Mouse (Mus musculus) liver, embryonic 11.5 days (tissue): Measurements from ENCODE around the gene 1600012H06Rik. TPM values are rescaled to one million over a fixed set of nuclear protein-coding genes. Genes with fewer than 3 reads are reported as not detected.
A peak's percentile ranks its signal among the peaks of the same experiment; 100 is the strongest.

Experiments used
- ATAC-seq: fragments of 200-750 bp; cut with Nextera tagmentation; replicated peaks from 2 replicates; pipeline ENCODE4 v1.8.0; 2017; ENCODE audit warnings: moderate number of reproducible peaks, mild to moderate bottlenecking, moderate TSS enrichment, moderate library complexity; ENCODE audit not compliant: low FRiP score
- DNase-seq: peaks from one replicate; pipeline ENCODE4 v3.0.0-alpha.2; 2017; ENCODE audit warnings: low spot score
- H3K27ac ChIP-seq: fragments of 300-500 bp; sonication (generic); 2 replicates; pipeline ENCODE4 v1.5.1; 2014; ENCODE audit warnings: mild to moderate bottlenecking, low read depth, low read length, control low read depth
- H3K27me3 ChIP-seq: fragments of 300-500 bp; sonication (generic); replicated peaks from 2 replicates; pipeline ENCODE4 v1.6.1; 2014; ENCODE audit warnings: low read length, mixed read lengths; ENCODE audit not compliant: control insufficient read depth, insufficient read depth
- H3K36me3 ChIP-seq: fragments of 300-500 bp; sonication (generic); 2 replicates; pipeline ENCODE4 v1.6.1; 2014; ENCODE audit warnings: mild to moderate bottlenecking, low read length, moderate library complexity, mixed read lengths; ENCODE audit not compliant: control insufficient read depth, insufficient read depth
- H3K4me1 ChIP-seq: fragments of 300-500 bp; sonication (generic); replicated peaks from 2 replicates; pipeline ENCODE4 v1.6.1; 2014; ENCODE audit warnings: low read length, mixed read lengths; ENCODE audit not compliant: control insufficient read depth, insufficient read depth
- H3K4me2 ChIP-seq: fragments of 300-500 bp; sonication (generic); 2 replicates; pipeline ENCODE4 v1.6.1; 2014; ENCODE audit warnings: mild to moderate bottlenecking, control low read depth, moderate library complexity
- H3K4me3 ChIP-seq: fragments of 300-500 bp; sonication (generic); 2 replicates; pipeline ENCODE4 v1.5.1; 2014; ENCODE audit warnings: low read depth, low read length, control low read depth
- H3K9ac ChIP-seq: fragments of 300-500 bp; sonication (generic); 2 replicates; pipeline ENCODE4 v1.6.1; 2014; ENCODE audit warnings: low read depth, low read length, control low read depth
- H3K9me3 ChIP-seq: fragments of 300-500 bp; sonication (generic); 2 replicates; pipeline ENCODE4 v1.6.1; 2016; ENCODE audit warnings: low read length, inconsistent platforms, mixed read lengths; ENCODE audit not compliant: control insufficient read depth
- WGBS: fragments of 180-500 bp; shearing (Covaris S2); extraction: QIAGEN DNeasy Blood & Tissue Kit; methylation state at CpG from one replicate; pipeline ENCODE4 v1.1.7; 2014; 5-methylcytosine and 5-hydroxymethylcytosine counted together
- polyA plus RNA-seq: library from polyadenylated mRNA; unstranded; fragments of >200 nt; fragmentation: Nextera tagmentation; extraction: Ambion mirVana; gene quantifications from 2 replicates; pipeline ENCODE4 v1.2.1, GENCODE M21; 2014

Gene 1600012H06Rik
- polyA plus RNA-seq, 1 experiment from 2014 or later = 19.9 TPM

GRCm38 (mm10) chr17:14910771-14911170, 32.2 kb upstream of the 1600012H06Rik start:
- H3K4me3 ChIP-seq = no peak overlapping the region
- H3K36me3 ChIP-seq = no peaks in the 10 kb centered on the region
- WGBS = 85% methylated on average over 5 of the region's 5 CpGs
- DNase-seq (no peak), ATAC-seq (no peak)
- no peak overlapping the region for H3K4me2 ChIP-seq
- no peaks in the 10 kb centered on the region for H3K9me3 ChIP-seq
- no peak overlapping the region for H3K9ac ChIP-seq
- H3K27ac ChIP-seq = no peak overlapping the region
- H3K27me3 ChIP-seq = no peaks in the 10 kb centered on the region
- no peaks in the 10 kb centered on the region for H3K4me1 ChIP-seq

GRCm38 (mm10) chr17:14912420-14912819, 30.6 kb upstream of the 1600012H06Rik start:
- Histone ChIP-seq H3K27ac (no peak overlapping the region), H3K9me3 (no peaks in the 10 kb centered on the region), H3K4me1 (no peaks in the 10 kb centered on the region), H3K27me3 (no peaks in the 10 kb centered on the region), H3K9ac (no peak overlapping the region), H3K4me3 (no peak overlapping the region), H3K4me2 (no peak overlapping the region), H3K36me3 (no peaks in the 10 kb centered on the region)
- no peak for ATAC-seq
- no peak for DNase-seq
- 48% methylated on average over 6 of the region's 6 CpGs for WGBS

- Histone ChIP-seq H3K9ac (no peak overlapping the region), H3K36me3 (no peaks in the 10 kb centered on the region), H3K4me1 (no peaks in the 10 kb centered on the region), H3K27ac (no peak overlapping the region), H3K9me3 (no peaks in the 10 kb centered on the region), H3K4me3 (no peak overlapping the region), H3K27me3 (no peaks in the 10 kb centered on the region), H3K4me2 (no peak overlapping the region)
- DNase-seq (no peak), ATAC-seq (no peak)
- WGBS = 89% methylated on average over 8 of the region's 8 CpGs
Measured at GRCm38 (mm10) chr17:14912981-14913380, 30.0 kb upstream of the 1600012H06Rik start.

- WGBS = 88% methylated on average over 4 of the region's 4 CpGs
- Histone ChIP-seq H3K9me3 (no peaks in the 10 kb centered on the region), H3K4me1 (no peaks in the 10 kb centered on the region), H3K27me3 (no peaks in the 10 kb centered on the region), H3K4me3 (no peak overlapping the region), H3K36me3 (no peaks in the 10 kb centered on the region), H3K9ac (no peak overlapping the region), H3K4me2 (no peak overlapping the region), H3K27ac (no peak overlapping the region)
- no peak for DNase-seq
- ATAC-seq = no peak
Measured at GRCm38 (mm10) chr17:14914401-14914800, 28.6 kb upstream of the 1600012H06Rik start.

GRCm38 (mm10) chr17:14917866-14918265, 25.1 kb upstream of the 1600012H06Rik start:
- no peak overlapping the region for H3K4me2 ChIP-seq
- WGBS = 90% methylated on average over 8 of the region's 8 CpGs
- no peaks in the 10 kb centered on the region for H3K27me3 ChIP-seq
- H3K9ac ChIP-seq = no peak overlapping the region
- no peaks in the 10 kb centered on the region for H3K36me3 ChIP-seq
- no peaks in the 10 kb centered on the region for H3K9me3 ChIP-seq
- H3K4me1 ChIP-seq = no peaks in the 10 kb centered on the region
- peak; percentile 22 for DNase-seq
- no peak overlapping the region for H3K27ac ChIP-seq
- no peak overlapping the region for H3K4me3 ChIP-seq
- ATAC-seq = no peak

GRCm38 (mm10) chr17:14921582-14921981, 21.4 kb upstream of the 1600012H06Rik start:
- Histone ChIP-seq H3K36me3 (no peaks in the 10 kb centered on the region), H3K4me1 (no peaks in the 10 kb centered on the region), H3K9ac (no peak overlapping the region), H3K4me3 (no peak overlapping the region), H3K27me3 (no peaks in the 10 kb centered on the region), H3K27ac (no peak overlapping the region), H3K4me2 (no peak overlapping the region), H3K9me3 (no peaks in the 10 kb centered on the region)
- 49% methylated on average over 6 of the region's 6 CpGs for WGBS
- DNase-seq = no peak
- ATAC-seq = no peak

GRCm38 (mm10) chr17:14927644-14928218, 15.3 kb upstream of the 1600012H06Rik start:
- 74% methylated on average over 8 of the region's 8 CpGs for WGBS
- H3K9me3 ChIP-seq = no peaks in the 10 kb centered on the region

GRCm38 (mm10) chr17:14928631-14929030, 14.4 kb upstream of the 1600012H06Rik start:
- ATAC-seq (no peak), DNase-seq (no peak)
- H3K4me2 ChIP-seq = no peak overlapping the region
- H3K27ac ChIP-seq = no peak overlapping the region
- no peak overlapping the region for H3K4me3 ChIP-seq
- H3K9me3 ChIP-seq = no peaks in the 10 kb centered on the region
- no peaks in the 10 kb centered on the region for H3K36me3 ChIP-seq
- no peak overlapping the region for H3K9ac ChIP-seq
- 73% methylated on average over 5 of the region's 5 CpGs for WGBS
- no peaks in the 10 kb centered on the region for H3K4me1 ChIP-seq
- H3K27me3 ChIP-seq = no peaks in the 10 kb centered on the region

More at GRCm38 (mm10) chr17:14927644-14928218, 15.3 kb upstream of the 1600012H06Rik start:
- H3K27me3 ChIP-seq = no peaks in the 10 kb centered on the region
- DNase-seq = no peak
- H3K4me1 ChIP-seq = no peaks in the 10 kb centered on the region
- H3K4me3 ChIP-seq = no peak overlapping the region
- H3K9ac ChIP-seq = no peak overlapping the region
- H3K36me3 ChIP-seq = no peaks in the 10 kb centered on the region
- no peak overlapping the region for H3K27ac ChIP-seq
- no peak overlapping the region for H3K4me2 ChIP-seq
- ATAC-seq = no peak

- H3K4me1 ChIP-seq = no peaks in the 10 kb centered on the region
- ATAC-seq (no peak), DNase-seq (no peak)
- whole genome bisulfite sequencing = 49% methylated on average over 7 of the region's 7 CpGs
- H3K9me3 ChIP-seq = no peaks in the 10 kb centered on the region
- no peaks in the 10 kb centered on the region for H3K27me3 ChIP-seq
- H3K4me2 ChIP-seq = no peak overlapping the region
- H3K27ac ChIP-seq = no peak overlapping the region
- H3K36me3 ChIP-seq = no peaks in the 10 kb centered on the region
- H3K4me3 ChIP-seq = no peak overlapping the region
- no peak overlapping the region for H3K9ac ChIP-seq
Measured at GRCm38 (mm10) chr17:14930697-14931096, 12.3 kb upstream of the 1600012H06Rik start.
